Mouse (Mus musculus): Measurements from ENCODE around the gene Amh. TPM values are rescaled to one million over a fixed set of nuclear protein-coding genes. Genes with fewer than 3 reads are reported as not detected.

Gene Amh
- total and polyA plus RNA-seq, 3 experiments, result 0.27 to 1.8 (median 1.6) TPM

GRCm38 (mm10) chr10:80843087-80843930 lies 38.3 kb downstream of the Amh start:
- TF ChIP-seq POLR2AphosphoS5 (IDR thresholded peaks at IDR 0.05; ENCODE audit: insufficient replicate concordance, low read depth, low read length) (no peak), GATA1 (IDR thresholded peaks at IDR 0.05; ENCODE audit: borderline replicate concordance, low read length) (no peak)
- Histone ChIP-seq H3K36me3 (replicated peaks) (no peaks in the 10 kb centered on the region), H3K4me3 (ENCODE audit: low read depth, low read length) (no peak overlapping the region), H3K27me3 (ENCODE audit: insufficient read depth, low read length) (peaks cover 81% of the 10 kb centered on the region), H3K9me3 (replicated peaks) (no peaks in the 10 kb centered on the region), H3K4me1 (ENCODE audit: insufficient read depth, low read depth, low read length) (peaks cover 13% of the 10 kb centered on the region)
- ATAC-seq (ENCODE audit: extremely low read depth, insufficient number of reproducible peaks, low FRiP score, poor library complexity, severe bottlenecking) (no peak), DNase-seq (ENCODE audit: low spot score) (no peak)

GRCm38 (mm10) chr10:80843931-80844547 lies 39.0 kb downstream of the Amh start, which contains the start of gene Lingo3:
Gene Lingo3 (minus strand): TSS chr10:80844039.
- TF ChIP-seq POLR2AphosphoS5 (IDR thresholded peaks at IDR 0.05; ENCODE audit: insufficient replicate concordance, low read depth, low read length) (no peak), TAL1 (conservative IDR thresholded peaks at IDR 0.05; ENCODE audit: low read depth, low read length) (no peak), CTCF (IDR thresholded peaks at IDR 0.05; ENCODE audit: low read depth, low read length) (no peak), GATA1 (IDR thresholded peaks at IDR 0.05; ENCODE audit: borderline replicate concordance, low read length) (no peak), GATA2 (IDR thresholded peaks at IDR 0.05; ENCODE audit: borderline replicate concordance, low read depth, low read length) (no peak)
- ATAC-seq (ENCODE audit: extremely low read depth, insufficient number of reproducible peaks, low FRiP score, poor library complexity, severe bottlenecking) (no peak), DNase-seq (ENCODE audit: low spot score) (no peak)
- H3K36me3 ChIP-seq (replicated peaks), result peaks cover under 1% of the 10 kb centered on the region
- H3K4me3 ChIP-seq (ENCODE audit: low read depth, low read length), result no peak within 1 kb of the TSS
- peaks cover 21% of the 10 kb centered on the region for H3K4me1 ChIP-seq (ENCODE audit: insufficient read depth, low read depth, low read length)
- peaks cover 75% of the 10 kb centered on the region for H3K27me3 ChIP-seq (ENCODE audit: insufficient read depth, low read length)
- no peaks in the 10 kb centered on the region for H3K9me3 ChIP-seq (replicated peaks)

- DNase-seq (ENCODE audit: low spot score) (no peak), ATAC-seq (ENCODE audit: extremely low read depth, insufficient number of reproducible peaks, low FRiP score, poor library complexity, severe bottlenecking) (no peak)
- TF ChIP-seq POLR2AphosphoS5 (IDR thresholded peaks at IDR 0.05; ENCODE audit: insufficient replicate concordance, low read depth, low read length) (no peak), GATA2 (IDR thresholded peaks at IDR 0.05; ENCODE audit: borderline replicate concordance, low read depth, low read length) (no peak), CTCF (IDR thresholded peaks at IDR 0.05; ENCODE audit: low read depth, low read length) (no peak), TAL1 (conservative IDR thresholded peaks at IDR 0.05; ENCODE audit: low read depth, low read length) (no peak), GATA1 (IDR thresholded peaks at IDR 0.05; ENCODE audit: borderline replicate concordance, low read length) (no peak)
- peaks cover 12% of the 10 kb centered on the region for H3K36me3 ChIP-seq (replicated peaks)
- H3K27me3 ChIP-seq (ENCODE audit: insufficient read depth, low read length), result peaks cover 69% of the 10 kb centered on the region
- no peak overlapping the region for H3K4me3 ChIP-seq (ENCODE audit: low read depth, low read length)
- H3K4me1 ChIP-seq (ENCODE audit: insufficient read depth, low read depth, low read length), result peaks cover 25% of the 10 kb centered on the region
- H3K9me3 ChIP-seq (replicated peaks), result no peaks in the 10 kb centered on the region
These were observed 40.1 kb downstream of the Amh start for GRCm38 (mm10) chr10:80845055-80845693.

- DNase-seq (ENCODE audit: low spot score) (no peak), ATAC-seq (ENCODE audit: extremely low read depth, insufficient number of reproducible peaks, low FRiP score, poor library complexity, severe bottlenecking) (no peak)
- Histone ChIP-seq H3K36me3 (replicated peaks) (peaks cover 17% of the 10 kb centered on the region), H3K27me3 (ENCODE audit: insufficient read depth, low read length) (peaks cover 63% of the 10 kb centered on the region), H3K4me1 (ENCODE audit: insufficient read depth, low read depth, low read length) (peaks cover 30% of the 10 kb centered on the region), H3K4me3 (ENCODE audit: low read depth, low read length) (no peak overlapping the region), H3K9me3 (replicated peaks) (no peaks in the 10 kb centered on the region)
- TF ChIP-seq GATA1 (IDR thresholded peaks at IDR 0.05; ENCODE audit: borderline replicate concordance, low read length) (no peak), POLR2AphosphoS5 (IDR thresholded peaks at IDR 0.05; ENCODE audit: insufficient replicate concordance, low read depth, low read length) (no peak), CTCF (IDR thresholded peaks at IDR 0.05; ENCODE audit: low read depth, low read length) (no peak), TAL1 (conservative IDR thresholded peaks at IDR 0.05; ENCODE audit: low read depth, low read length) (no peak), GATA2 (IDR thresholded peaks at IDR 0.05; ENCODE audit: borderline replicate concordance, low read depth, low read length) (no peak)
These were observed 40.7 kb downstream of the Amh start for GRCm38 (mm10) chr10:80845732-80846131.

- ATAC-seq (ENCODE audit: extremely low read depth, insufficient number of reproducible peaks, low FRiP score, poor library complexity, severe bottlenecking) (peak; percentile 85), DNase-seq (ENCODE audit: low spot score) (peak; percentile 76)
- peaks cover 35% of the 10 kb centered on the region for H3K27me3 ChIP-seq (ENCODE audit: insufficient read depth, low read length)
- peaks cover 52% of the 10 kb centered on the region for H3K4me1 ChIP-seq (ENCODE audit: insufficient read depth, low read depth, low read length)
- H3K4me3 ChIP-seq (ENCODE audit: low read depth, low read length), result no peak overlapping the region; the same call in 1 of the 2 replicates
- no peaks in the 10 kb centered on the region for H3K9me3 ChIP-seq (replicated peaks)
- TF ChIP-seq TAL1 (conservative IDR thresholded peaks at IDR 0.05; ENCODE audit: low read depth, low read length), result no peak
- no peak for TF ChIP-seq GATA1 (IDR thresholded peaks at IDR 0.05; ENCODE audit: borderline replicate concordance, low read length)
- no peak for TF ChIP-seq POLR2AphosphoS5 (IDR thresholded peaks at IDR 0.05; ENCODE audit: insufficient replicate concordance, low read depth, low read length)
- no peak for TF ChIP-seq CTCF (IDR thresholded peaks at IDR 0.05; ENCODE audit: low read depth, low read length)
- no peak for TF ChIP-seq GATA2 (IDR thresholded peaks at IDR 0.05; ENCODE audit: borderline replicate concordance, low read depth, low read length)
- peaks cover 45% of the 10 kb centered on the region for H3K36me3 ChIP-seq (replicated peaks)
These were observed 43.5 kb downstream of the Amh start for GRCm38 (mm10) chr10:80848571-80848970.
